Mouse (Mus musculus) T-helper 17 cell (primary cell): ENCODE results near the gene Prkca.

Source experiments
- in situ Hi-C, 2 experiments: fragments of 300-600 bp; cut with MboI, MseI; formaldehyde crosslinking; loops; 1 replicate in 1 of 2; 2 replicates in 1 of 2; pipeline ENCODE4 v1.15.1; 2025; ENCODE audit warnings: high pct_unique_total_duplicates in 2 of 2

Prkca gene

GRCm38 (mm10) chr11:108297956-108298355, 45.8 kb downstream of the Prkca start:
- in situ Hi-C loops: no loop called here

GRCm38 (mm10) chr11:108295373-108295772, 48.4 kb downstream of the Prkca start:
- in situ Hi-C loops: no loop called here

- in situ Hi-C loops: no loop called here
These were observed 49.4 kb downstream of the Prkca start for GRCm38 (mm10) chr11:108294305-108294813.

- in situ Hi-C loops: no loop called here
These were observed 49.9 kb downstream of the Prkca start for GRCm38 (mm10) chr11:108293843-108294242.

GRCm38 (mm10) chr11:108289192-108289591, 54.5 kb downstream of the Prkca start:
- in situ Hi-C loops: no loop called here

- in situ Hi-C loops: no loop called here
These were observed 56.4 kb downstream of the Prkca start for GRCm38 (mm10) chr11:108287321-108287720.

- in situ Hi-C loops: no loop called here
These were observed 58.7 kb downstream of the Prkca start for GRCm38 (mm10) chr11:108285046-108285445.

GRCm38 (mm10) chr11:108282850-108283459, 60.8 kb downstream of the Prkca start:
- in situ Hi-C loops: no loop called here

- in situ Hi-C loops: no loop called here
These were observed 63.9 kb downstream of the Prkca start for GRCm38 (mm10) chr11:108279748-108280373.

- in situ Hi-C loops: no loop called here
These were observed 66.6 kb downstream of the Prkca start for GRCm38 (mm10) chr11:108277096-108277495.

- in situ Hi-C loops: no loop called here
These were observed 67.6 kb downstream of the Prkca start for GRCm38 (mm10) chr11:108276148-108276547.

- in situ Hi-C loops: no loop called here
These were observed 69.7 kb downstream of the Prkca start for GRCm38 (mm10) chr11:108274046-108274445.

- in situ Hi-C loops: no loop called here
These were observed 70.2 kb downstream of the Prkca start for GRCm38 (mm10) chr11:108273415-108273965.

- in situ Hi-C loops: no loop called here
These were observed 70.9 kb downstream of the Prkca start for GRCm38 (mm10) chr11:108272601-108273414.

GRCm38 (mm10) chr11:108271305-108271704, 72.4 kb downstream of the Prkca start:
- in situ Hi-C loops: no loop called here

- in situ Hi-C loops: no loop called here
These were observed 74.2 kb downstream of the Prkca start for GRCm38 (mm10) chr11:108269516-108269915.

- in situ Hi-C loops: no loop called here
These were observed 75.1 kb downstream of the Prkca start for GRCm38 (mm10) chr11:108268421-108269322.

GRCm38 (mm10) chr11:108267825-108268224, 75.9 kb downstream of the Prkca start:
- in situ Hi-C loops: no loop called here

GRCm38 (mm10) chr11:108267066-108267465, 76.7 kb downstream of the Prkca start:
- in situ Hi-C loops: no loop called here

- in situ Hi-C loops: no loop called here
These were observed 79.9 kb downstream of the Prkca start for GRCm38 (mm10) chr11:108263868-108264267.

GRCm38 (mm10) chr11:108263406-108263805, 80.3 kb downstream of the Prkca start:
- in situ Hi-C loops: no loop called here
